Mouse (Mus musculus): Measurements from ENCODE around the gene Nrp1. TPM values are rescaled to one million over a fixed set of nuclear protein-coding genes. Genes with fewer than 3 reads are reported as not detected.

Gene Nrp1
- polyA plus RNA-seq, 1 experiment from 2014 or later, result 52.5 TPM

GRCm38 (mm10) chr8:128454026-128454425 is 95.6 kb downstream of the Nrp1 start:
- 79% methylated on average over 3 of the region's 3 CpGs for WGBS
- H3K9ac ChIP-seq (replicated peaks), result no peak overlapping the region
- no peak for ATAC-seq

GRCm38 (mm10) chr8:128457277-128457676 is 98.9 kb downstream of the Nrp1 start:
- Histone ChIP-seq H3K36me3 (peaks cover 6% of the 10 kb centered on the region; the same call in 1 of the 2 replicates), H3K9me3 (no peaks in the 10 kb centered on the region), H3K4me3 (replicated peaks) (no peak overlapping the region), H3K4me1 (replicated peaks) (no peaks in the 10 kb centered on the region; the same call in 1 of the 2 replicates), H3K4me2 (replicated peaks) (no peak overlapping the region), H3K27me3 (no peaks in the 10 kb centered on the region), H3K9ac (replicated peaks) (no peak overlapping the region), H3K27ac (no peak overlapping the region)
- WGBS, result 98% methylated on average over 2 of the region's 2 CpGs
- ATAC-seq, result no peak

More at GRCm38 (mm10) chr8:128454026-128454425, 95.6 kb downstream of the Nrp1 start:
- Histone ChIP-seq H3K4me2 (replicated peaks) (no peak overlapping the region), H3K27ac (no peak overlapping the region), H3K4me1 (replicated peaks) (peaks cover 8% of the 10 kb centered on the region), H3K9me3 (no peaks in the 10 kb centered on the region), H3K36me3 (0 out of 2 replicates have a peak, but pooled peaks cover under 1% of the 10 kb centered on the region), H3K4me3 (replicated peaks) (no peak overlapping the region), H3K27me3 (no peaks in the 10 kb centered on the region)

GRCm38 (mm10) chr8:128459704-128460103 is 101.3 kb downstream of the Nrp1 start:
- Histone ChIP-seq H3K9me3 (no peaks in the 10 kb centered on the region), H3K4me3 (replicated peaks) (no peak overlapping the region), H3K36me3 (peaks cover 6% of the 10 kb centered on the region; the same call in 1 of the 2 replicates), H3K4me1 (replicated peaks) (no peaks in the 10 kb centered on the region; the same call in 1 of the 2 replicates), H3K27ac (no peak overlapping the region), H3K9ac (replicated peaks) (no peak overlapping the region), H3K4me2 (replicated peaks) (no peak overlapping the region), H3K27me3 (no peaks in the 10 kb centered on the region)
- 62% methylated on average over 1 of the region's 1 CpGs for WGBS
- ATAC-seq, result no peak

GRCm38 (mm10) chr8:128461716-128462115 is 103.3 kb downstream of the Nrp1 start:
- H3K36me3 ChIP-seq, result peaks cover 6% of the 10 kb centered on the region; the same call in 1 of the 2 replicates
- no peak overlapping the region for H3K4me2 ChIP-seq (replicated peaks)
- H3K4me1 ChIP-seq (replicated peaks), result no peaks in the 10 kb centered on the region; the same call in 1 of the 2 replicates
- ATAC-seq, result no peak
- no peaks in the 10 kb centered on the region for H3K9me3 ChIP-seq
- H3K9ac ChIP-seq (replicated peaks), result no peak overlapping the region
- H3K27me3 ChIP-seq, result no peaks in the 10 kb centered on the region
- no peak overlapping the region for H3K4me3 ChIP-seq (replicated peaks)
- no peak overlapping the region for H3K27ac ChIP-seq

- Histone ChIP-seq H3K27ac (no peak overlapping the region), H3K4me1 (replicated peaks) (no peaks in the 10 kb centered on the region), H3K4me3 (replicated peaks) (no peak overlapping the region), H3K36me3 (peaks cover 6% of the 10 kb centered on the region; the same call in 1 of the 2 replicates), H3K9me3 (no peaks in the 10 kb centered on the region), H3K4me2 (replicated peaks) (no peak overlapping the region), H3K9ac (replicated peaks) (no peak overlapping the region), H3K27me3 (no peaks in the 10 kb centered on the region)
- ATAC-seq, result no peak
These were observed 104.8 kb downstream of the Nrp1 start for GRCm38 (mm10) chr8:128463162-128463561.

GRCm38 (mm10) chr8:128464056-128464623 is 105.7 kb downstream of the Nrp1 start:
- 78% methylated on average over 4 of the region's 4 CpGs for WGBS
- Histone ChIP-seq H3K9me3 (no peaks in the 10 kb centered on the region), H3K9ac (replicated peaks) (no peak overlapping the region), H3K4me3 (replicated peaks) (no peak overlapping the region), H3K27me3 (no peaks in the 10 kb centered on the region), H3K27ac (no peak overlapping the region), H3K36me3 (peaks cover 14% of the 10 kb centered on the region), H3K4me2 (replicated peaks) (no peak overlapping the region), H3K4me1 (replicated peaks) (no peaks in the 10 kb centered on the region)
- no peak for ATAC-seq

- Histone ChIP-seq H3K9me3 (no peaks in the 10 kb centered on the region), H3K36me3 (peaks cover 15% of the 10 kb centered on the region), H3K9ac (replicated peaks) (no peak overlapping the region), H3K27ac (no peak overlapping the region), H3K27me3 (no peaks in the 10 kb centered on the region), H3K4me2 (replicated peaks) (no peak overlapping the region), H3K4me3 (replicated peaks) (no peak overlapping the region), H3K4me1 (replicated peaks) (no peaks in the 10 kb centered on the region)
- no peak for ATAC-seq
- 98% methylated on average over 2 of the region's 2 CpGs for WGBS
These were observed 107.1 kb downstream of the Nrp1 start for GRCm38 (mm10) chr8:128465553-128465952.

GRCm38 (mm10) chr8:128466681-128467430 is 108.5 kb downstream of the Nrp1 start:
- Histone ChIP-seq H3K9me3 (no peaks in the 10 kb centered on the region), H3K36me3 (peaks cover 18% of the 10 kb centered on the region; the same call in 1 of the 2 replicates)
- no peak for ATAC-seq

GRCm38 (mm10) chr8:128470097-128470496 is 111.7 kb downstream of the Nrp1 start:
- H3K4me2 ChIP-seq (replicated peaks), result no peak overlapping the region
- no peaks in the 10 kb centered on the region for H3K4me1 ChIP-seq (replicated peaks)
- H3K9ac ChIP-seq (replicated peaks), result no peak overlapping the region
- H3K36me3 ChIP-seq, result peaks cover 18% of the 10 kb centered on the region; the same call in 1 of the 2 replicates
- no peak overlapping the region for H3K4me3 ChIP-seq (replicated peaks)
- no peak for ATAC-seq
- 73% methylated on average over 2 of the region's 2 CpGs for WGBS
- no peaks in the 10 kb centered on the region for H3K9me3 ChIP-seq
- H3K27me3 ChIP-seq, result no peaks in the 10 kb centered on the region
- H3K27ac ChIP-seq, result no peak overlapping the region

More at GRCm38 (mm10) chr8:128466681-128467430, 108.5 kb downstream of the Nrp1 start:
- Histone ChIP-seq H3K4me2 (replicated peaks) (no peak overlapping the region), H3K27ac (no peak overlapping the region), H3K4me1 (replicated peaks) (no peaks in the 10 kb centered on the region), H3K9ac (replicated peaks) (no peak overlapping the region), H3K4me3 (replicated peaks) (no peak overlapping the region), H3K27me3 (no peaks in the 10 kb centered on the region)
- 87% methylated on average over 4 of the region's 4 CpGs for WGBS

GRCm38 (mm10) chr8:128471186-128471585 is 112.8 kb downstream of the Nrp1 start:
- WGBS, result 95% methylated on average over 2 of the region's 2 CpGs
- Histone ChIP-seq H3K4me1 (replicated peaks) (no peaks in the 10 kb centered on the region), H3K4me3 (replicated peaks) (no peak overlapping the region), H3K9me3 (no peaks in the 10 kb centered on the region), H3K27me3 (no peaks in the 10 kb centered on the region), H3K4me2 (replicated peaks) (no peak overlapping the region), H3K27ac (no peak overlapping the region), H3K9ac (replicated peaks) (no peak overlapping the region), H3K36me3 (peaks cover 18% of the 10 kb centered on the region; the same call in 1 of the 2 replicates)
- no peak for ATAC-seq

GRCm38 (mm10) chr8:128472871-128473270 is 114.5 kb downstream of the Nrp1 start:
- H3K36me3 ChIP-seq, result peaks cover 18% of the 10 kb centered on the region
- no peak for ATAC-seq
- no peaks in the 10 kb centered on the region for H3K4me1 ChIP-seq (replicated peaks)
- no peak overlapping the region for H3K4me2 ChIP-seq (replicated peaks)
- no peaks in the 10 kb centered on the region for H3K27me3 ChIP-seq
- no peaks in the 10 kb centered on the region for H3K9me3 ChIP-seq
- no peak overlapping the region for H3K27ac ChIP-seq
- WGBS, result 91% methylated on average over 2 of the region's 2 CpGs
- H3K4me3 ChIP-seq (replicated peaks), result no peak overlapping the region
- no peak overlapping the region for H3K9ac ChIP-seq (replicated peaks)

GRCm38 (mm10) chr8:128473456-128474239 is 115.2 kb downstream of the Nrp1 start:
- 80% methylated on average over 5 of the region's 5 CpGs for WGBS
- Histone ChIP-seq H3K36me3 (peaks cover 13% of the 10 kb centered on the region), H3K9ac (replicated peaks) (no peak overlapping the region), H3K4me2 (replicated peaks) (no peak overlapping the region), H3K27me3 (no peaks in the 10 kb centered on the region), H3K27ac (no peak overlapping the region), H3K9me3 (no peaks in the 10 kb centered on the region), H3K4me3 (replicated peaks) (no peak overlapping the region), H3K4me1 (replicated peaks) (no peaks in the 10 kb centered on the region)
- ATAC-seq, result no peak

Data from midbrain, embryonic 13.5 days (tissue).